Mouse (Mus musculus): Measurements from ENCODE around the gene Vmn2r41. TPM values are rescaled to one million over a fixed set of nuclear protein-coding genes. Genes with fewer than 3 reads are reported as not detected.

Vmn2r41 gene
- polyA plus RNA-seq (2017; shearing (Covaris generic)): not detected

GRCm38 (mm10) chr7:8161554-8161953, at the start of gene Vmn2r41:
Gene Vmn2r41 (minus strand): TSS chr7:8161654.

DNA sequence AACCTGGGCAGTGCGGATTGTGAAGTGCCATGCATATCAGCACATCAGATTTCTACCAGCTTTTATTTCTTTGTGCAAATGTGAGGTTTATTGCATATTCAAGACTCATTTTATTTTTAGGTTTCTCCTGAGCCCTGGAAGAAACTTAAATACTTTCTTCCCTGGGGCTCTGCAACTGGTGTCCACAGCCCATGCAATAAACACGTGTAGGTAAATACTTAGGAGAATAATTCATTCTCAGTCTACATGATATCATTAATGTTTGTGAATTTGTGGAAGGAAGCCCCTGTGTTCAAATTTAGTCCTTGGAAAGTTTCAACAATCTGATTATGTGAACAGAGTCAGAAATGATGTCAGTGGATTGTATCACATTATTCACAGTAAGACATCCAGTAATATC, 38.8 kb upstream of the Vmn2r41 start, which contains the start of gene Vmn2r42:
Gene Vmn2r42, minus strand, starts transcription at position 101 of the 400 bp plus-strand sequence.

Other genes starting within 250 kb of the Vmn2r41 start
- gene Vmn2r42, start 38.7 kb upstream of the Vmn2r41 start, polyA plus RNA-seq (2017; shearing (Covaris generic)): not detected
- gene Vmn2r43, start 98.9 kb upstream of the Vmn2r41 start, polyA plus RNA-seq (2017; shearing (Covaris generic)): not detected
- 0.09 TPM for gene Vmn2r44, start 221.7 kb upstream of the Vmn2r41 start, polyA plus RNA-seq (2017; shearing (Covaris generic))